Mouse (Mus musculus) forebrain, embryonic 15.5 days (tissue): Measurements from ENCODE around the gene Pld5. TPM values are rescaled to one million over a fixed set of nuclear protein-coding genes. Genes with fewer than 3 reads are reported as not detected.

Experiments used
- ATAC-seq: fragments of 200-750 bp; cut with Nextera tagmentation; replicated peaks from 2 replicates; pipeline ENCODE4 v1.8.0; 2017; ENCODE audit warnings: mild to moderate bottlenecking, moderate TSS enrichment, moderate library complexity
- H3K27ac ChIP-seq: fragments of 300-500 bp; sonication (generic); replicated peaks from 2 replicates; pipeline ENCODE4 v1.5.1; 2015; ENCODE audit warnings: mild to moderate bottlenecking, inconsistent platforms
- H3K27me3 ChIP-seq: fragments of 300-500 bp; sonication (generic); 2 replicates; pipeline ENCODE4 v1.6.1; 2015; ENCODE audit warnings: inconsistent platforms
- H3K36me3 ChIP-seq: fragments of 300-500 bp; sonication (generic); 2 replicates; pipeline ENCODE4 v1.6.1; 2015; ENCODE audit warnings: mild to moderate bottlenecking, inconsistent platforms
- H3K4me1 ChIP-seq: fragments of 300-500 bp; sonication (generic); 2 replicates; pipeline ENCODE4 v1.6.1; 2015; ENCODE audit warnings: inconsistent platforms
- H3K4me2 ChIP-seq: fragments of 300-500 bp; sonication (generic); replicated peaks from 2 replicates; pipeline ENCODE4 v1.6.1; 2015; ENCODE audit warnings: mild to moderate bottlenecking, inconsistent platforms
- H3K4me3 ChIP-seq: fragments of 300-500 bp; sonication (generic); 2 replicates; pipeline ENCODE4 v1.5.1; 2015; ENCODE audit warnings: mild to moderate bottlenecking, inconsistent platforms
- H3K9ac ChIP-seq: fragments of 300-500 bp; sonication (generic); replicated peaks from 2 replicates; pipeline ENCODE4 v1.6.1; 2015; ENCODE audit warnings: mild to moderate bottlenecking, inconsistent platforms
- H3K9me3 ChIP-seq: fragments of 300-500 bp; sonication (generic); 2 replicates; pipeline ENCODE4 v1.6.1; 2016; ENCODE audit warnings: inconsistent platforms
- WGBS: fragments of 180-500 bp; shearing (Covaris S2); methylation state at CpG from one replicate; pipeline ENCODE4 v1.1.7; 2015; ENCODE audit warnings: mixed read lengths; 5-methylcytosine and 5-hydroxymethylcytosine counted together
- polyA plus RNA-seq: library from polyadenylated mRNA; unstranded; fragments of >200 nt; fragmentation: Nextera tagmentation; extraction: Ambion mirVana; gene quantifications from 2 replicates; pipeline ENCODE4 v1.2.1, GENCODE M21; 2015

The Pld5 gene
- polyA plus RNA-seq, 1 experiment from 2014 or later: 1.2 TPM

DNA sequence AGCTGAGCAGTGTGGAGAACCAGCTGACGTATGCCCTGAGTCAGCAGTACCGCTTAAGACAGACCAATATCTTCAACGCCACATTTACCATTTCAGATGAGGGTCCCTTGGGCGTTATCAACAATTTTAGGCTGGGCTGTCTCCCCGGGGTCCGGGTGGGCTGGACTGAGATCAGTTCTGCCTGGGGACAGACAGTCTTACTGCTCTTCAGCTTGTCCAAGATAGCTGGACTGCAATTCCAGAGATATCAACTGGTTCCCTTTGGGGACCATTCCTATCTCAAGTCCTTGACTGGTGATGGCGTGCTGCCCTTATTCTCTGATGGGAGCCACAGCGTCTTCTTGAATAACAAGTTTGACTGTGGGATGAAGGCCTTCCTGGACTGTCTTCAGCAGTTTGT is 354.0 kb downstream of the Pld5 start:
- Histone ChIP-seq H3K36me3 (no peaks in the 10 kb centered on the region), H3K9ac (no peak overlapping the region), H3K27me3 (no peaks in the 10 kb centered on the region), H3K9me3 (no peaks in the 10 kb centered on the region), H3K27ac (no peak overlapping the region), H3K4me1 (no peaks in the 10 kb centered on the region), H3K4me3 (no peak overlapping the region), H3K4me2 (no peak overlapping the region)
- ATAC-seq: no peak
- 93% methylated on average over 8 of the region's 8 CpGs for WGBS

DNA sequence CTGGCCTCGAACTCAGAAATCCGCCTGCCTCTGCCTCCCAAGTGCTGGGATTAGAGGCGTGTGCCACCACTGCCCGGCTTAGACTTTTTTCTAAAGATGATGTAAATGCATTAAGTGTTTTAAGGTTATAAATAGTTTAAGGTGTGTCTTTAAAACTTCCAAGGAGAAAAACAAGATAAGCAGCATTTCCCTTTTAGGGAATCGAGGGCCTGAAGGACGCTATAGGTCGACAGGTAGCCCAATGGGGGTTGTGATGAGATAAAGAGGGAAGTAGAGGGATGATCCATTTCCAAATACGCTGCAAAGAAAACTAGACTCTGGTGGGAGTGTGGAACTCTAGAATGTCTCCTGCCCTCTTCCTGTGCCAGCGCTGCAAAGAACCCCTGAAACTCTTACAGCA is 355.1 kb downstream of the Pld5 start, which contains the start of gene Gm38100:
Gene Gm38100, plus strand, starts transcription at position 301 of the 400 bp plus-strand sequence.
- no peak within 1 kb of the TSS for H3K27ac ChIP-seq
- no peaks in the 10 kb centered on the region for H3K36me3 ChIP-seq
- no peak for ATAC-seq
- no peaks in the 10 kb centered on the region for H3K4me1 ChIP-seq
- H3K4me3 ChIP-seq: no peak within 1 kb of the TSS
- H3K9ac ChIP-seq: no peak within 1 kb of the TSS
- H3K27me3 ChIP-seq: no peaks in the 10 kb centered on the region
- WGBS: 91% methylated on average over 9 of the region's 9 CpGs
- H3K4me2 ChIP-seq: no peak within 1 kb of the TSS
- H3K9me3 ChIP-seq: no peaks in the 10 kb centered on the region

DNA sequence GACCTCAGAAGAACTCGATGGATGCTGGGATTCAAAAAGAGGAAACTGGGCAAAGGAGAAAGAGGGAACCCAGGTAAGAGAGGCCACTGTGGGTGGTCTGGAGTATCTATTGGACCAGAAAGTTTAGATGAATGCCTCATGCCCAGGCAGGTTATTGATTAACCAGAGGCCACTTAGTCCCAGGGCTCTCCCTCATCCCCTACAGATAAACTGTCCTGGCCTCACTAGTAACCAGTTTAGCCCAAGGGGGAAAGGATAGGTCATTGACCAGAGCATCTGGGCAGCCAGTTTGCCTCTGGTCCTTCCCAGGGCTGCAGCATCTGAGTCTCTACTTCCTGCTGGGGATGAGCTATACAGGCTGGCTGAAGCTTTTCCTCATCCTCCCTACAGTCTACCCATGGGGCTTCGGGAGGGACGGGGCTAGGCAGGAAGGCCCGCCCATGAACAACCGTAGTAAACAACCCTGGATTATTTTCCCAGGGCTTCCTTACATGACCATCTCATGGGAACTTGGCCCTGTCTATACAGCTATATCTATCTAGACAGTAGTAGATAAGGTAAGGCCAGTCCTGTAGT is 361.3 kb downstream of the Pld5 start:
- Histone ChIP-seq H3K4me1 (0 out of 2 replicates have a peak, but pooled peaks cover 5% of the 10 kb centered on the region), H3K9me3 (no peaks in the 10 kb centered on the region), H3K4me2 (no peak overlapping the region), H3K4me3 (no peak overlapping the region), H3K9ac (no peak overlapping the region), H3K27me3 (no peaks in the 10 kb centered on the region), H3K27ac (no peak overlapping the region), H3K36me3 (no peaks in the 10 kb centered on the region)
- ATAC-seq: no peak
- WGBS: 76% methylated on average over 5 of the region's 5 CpGs
